Mouse (Mus musculus) macrophage (primary cell): Measurements from ENCODE around the gene P2ry14. TPM values are rescaled to one million over a fixed set of nuclear protein-coding genes. Genes with fewer than 3 reads are reported as not detected.
"Not testable (repeated sequence)": the region's sequence is repeated elsewhere in the genome, so short reads cannot be mapped to it uniquely, and the experiment has no call there.

Source experiments
- H3K27ac ChIP-seq: fragments of 350-480 bp; formaldehyde crosslinking; 2 replicates; pipeline ENCODE4 v1.9.0; 2021
- H3K36me3 ChIP-seq: fragments of 350-480 bp; formaldehyde crosslinking; 2 replicates; pipeline ENCODE4 v1.9.0; 2021; ENCODE audit errors: inconsistent target
- H3K4me3 ChIP-seq: fragments of 350-480 bp; formaldehyde crosslinking; 2 replicates; pipeline ENCODE4 v1.9.0; 2021; ENCODE audit errors: inconsistent target
- H3K79me2 ChIP-seq: fragments of 350-480 bp; formaldehyde crosslinking; 2 replicates; pipeline ENCODE4 v1.9.0; 2021; ENCODE audit errors: inconsistent target
- WGBS: methylation state at CpG from one replicate; pipeline ENCODE4 v1.1.7; 2026; ENCODE audit warnings: inconsistent platforms; ENCODE audit not compliant: missing documents; 5-methylcytosine and 5-hydroxymethylcytosine counted together
- polyA plus RNA-seq: library from polyadenylated mRNA; stranded (reverse); fragments of 250-400 nt; gene quantifications from 3 replicates; pipeline ENCODE4 v1.2.4, GENCODE M21; 2018; ENCODE audit warnings: inconsistent platforms

The P2ry14 gene
- polyA plus RNA-seq, 1 experiment from 2014 or later: 61.0 TPM

DNA sequence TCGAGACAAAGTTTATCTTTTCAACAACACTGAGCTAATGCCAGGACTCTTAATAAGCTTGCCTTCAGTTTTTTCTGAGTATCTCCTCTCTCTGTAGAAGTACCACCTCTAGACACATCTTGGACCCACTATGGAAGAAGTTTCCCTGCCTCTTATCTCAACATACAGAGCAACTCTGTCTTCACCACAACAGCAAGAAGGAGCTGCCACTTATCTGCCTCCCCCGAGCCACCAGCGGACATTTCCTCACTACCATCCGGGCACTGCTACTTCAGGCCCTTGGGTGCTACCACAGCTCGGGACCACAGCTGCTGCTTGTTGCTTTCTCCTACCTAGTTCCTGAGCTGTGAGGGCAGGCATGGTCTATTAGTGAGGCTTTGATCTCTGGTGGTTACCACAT lies 20.2 kb downstream of the P2ry14 start:
- 28% methylated on average over 5 of the region's 5 CpGs for WGBS
- Histone ChIP-seq H3K36me3 (no peaks in the 10 kb centered on the region), H3K27ac (no peak overlapping the region), H3K4me3 (no peak overlapping the region), H3K79me2 (peaks cover 3% of the 10 kb centered on the region; the same call in 1 of the 2 replicates)

DNA sequence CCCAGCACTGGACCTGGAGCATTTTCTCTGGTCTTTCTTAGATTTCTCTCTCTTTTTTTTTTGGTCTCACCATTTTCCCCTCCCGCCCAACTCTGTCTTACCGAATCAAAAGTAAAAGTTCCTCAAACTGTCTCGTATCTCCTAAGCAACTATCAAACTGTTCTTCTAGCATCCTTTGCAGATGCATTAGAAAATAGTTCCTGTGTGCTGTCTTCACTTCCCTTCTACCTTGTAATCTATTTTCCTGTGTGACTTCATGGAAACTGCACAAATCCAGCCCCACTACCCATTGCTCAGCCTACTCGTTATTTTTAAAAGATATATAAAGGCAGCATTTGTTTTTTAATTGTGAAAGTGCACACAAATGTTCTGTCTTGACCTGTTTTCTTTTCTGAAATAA lies 21.5 kb downstream of the P2ry14 start:
- Histone ChIP-seq H3K27ac (no peak overlapping the region), H3K79me2 (peaks cover 3% of the 10 kb centered on the region; the same call in 1 of the 2 replicates), H3K36me3 (no peaks in the 10 kb centered on the region), H3K4me3 (no peak overlapping the region)
- WGBS: 34% methylated on average over 4 of the region's 4 CpGs

DNA sequence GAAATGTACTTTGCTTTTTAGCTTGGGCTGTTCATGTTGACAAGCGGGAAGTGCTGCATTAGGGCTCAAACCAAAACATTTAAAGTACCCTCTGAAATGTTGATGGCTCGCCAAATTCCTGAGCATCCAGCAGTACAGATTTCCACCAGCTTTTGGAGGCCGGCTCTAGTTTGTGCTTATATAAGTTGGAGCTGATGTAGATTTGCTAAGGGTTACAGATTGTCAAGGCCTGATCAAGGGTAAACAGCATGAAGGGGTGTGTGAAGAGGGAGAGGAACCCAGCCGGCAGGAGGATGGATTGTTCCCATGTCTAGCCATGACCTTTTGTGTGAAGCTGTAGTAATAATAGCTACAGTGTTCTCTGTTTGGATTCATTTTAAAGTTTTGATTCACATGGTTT lies 22.3 kb downstream of the P2ry14 start:
- H3K79me2 ChIP-seq: peaks cover 3% of the 10 kb centered on the region; the same call in 1 of the 2 replicates
- 42% methylated on average over 4 of the region's 4 CpGs for WGBS
- no peak overlapping the region for H3K4me3 ChIP-seq
- H3K36me3 ChIP-seq: no peaks in the 10 kb centered on the region
- H3K27ac ChIP-seq: peak overlapping the region; percentile 73

DNA sequence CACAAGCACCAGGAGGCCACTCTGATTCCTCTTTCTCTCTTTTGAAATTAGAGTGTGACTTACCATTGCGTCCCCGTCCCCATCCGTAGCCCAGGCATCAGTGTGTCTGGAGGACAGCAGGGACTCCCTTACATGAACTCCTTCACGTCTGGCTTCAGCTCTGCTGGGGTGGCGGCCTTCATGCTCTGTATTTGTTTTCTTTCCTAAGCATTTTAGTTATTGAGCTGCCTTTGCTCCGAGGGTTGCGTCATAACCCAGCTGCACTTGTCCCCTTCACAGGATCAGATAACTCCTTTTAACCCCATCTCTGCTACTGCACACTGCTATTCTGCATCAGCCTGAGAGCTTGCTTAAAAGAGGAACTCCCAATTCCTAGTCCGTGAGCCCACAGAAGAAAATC lies 23.0 kb downstream of the P2ry14 start:
- Histone ChIP-seq H3K36me3 (no peaks in the 10 kb centered on the region), H3K27ac (peak overlapping the region; percentile 73), H3K4me3 (peak overlapping the region; percentile 39), H3K79me2 (peaks cover 3% of the 10 kb centered on the region; the same call in 1 of the 2 replicates)
- 5% methylated on average over 8 of the region's 8 CpGs for WGBS

DNA sequence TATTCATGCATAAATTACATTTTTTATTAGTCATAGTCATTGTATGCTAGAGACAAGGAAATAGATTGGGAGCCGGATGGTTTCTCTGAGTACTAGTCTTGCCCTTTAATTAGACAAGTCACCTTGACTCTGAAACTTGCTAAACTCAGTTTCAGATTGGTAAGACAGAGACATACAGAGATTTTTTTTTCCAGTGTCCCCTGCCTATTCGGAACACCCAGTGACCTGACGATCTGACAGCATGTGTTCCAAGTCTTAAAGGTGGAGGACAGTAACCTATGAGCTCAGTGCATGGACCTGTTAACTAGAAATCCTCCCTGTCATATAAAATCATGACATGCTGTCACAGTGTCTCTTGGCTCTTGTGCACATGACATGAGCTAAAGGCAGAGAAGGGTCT lies 23.9 kb downstream of the P2ry14 start:
- H3K4me3 ChIP-seq: peak overlapping the region; percentile 39
- no peaks in the 10 kb centered on the region for H3K36me3 ChIP-seq
- 35% methylated on average over 3 of the region's 3 CpGs for WGBS
- H3K27ac ChIP-seq: peak overlapping the region; percentile 73
- peaks cover 3% of the 10 kb centered on the region; the same call in 1 of the 2 replicates for H3K79me2 ChIP-seq

DNA sequence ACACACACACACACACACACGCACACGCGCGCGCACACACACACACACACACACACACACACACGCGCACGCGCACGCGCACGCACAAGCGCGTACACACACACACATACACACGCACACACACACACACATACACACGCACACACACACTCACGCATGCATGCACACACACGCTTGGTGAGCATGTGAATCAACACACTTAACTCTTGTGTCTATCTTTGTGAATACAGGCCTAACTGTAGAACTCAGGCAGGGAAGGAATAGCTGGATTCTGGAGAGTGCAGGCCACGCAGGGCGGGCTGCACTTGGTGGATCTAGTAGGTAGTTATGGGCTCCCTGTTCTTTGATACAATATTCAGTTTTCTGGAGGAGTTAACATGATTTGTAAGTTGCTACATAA lies 24.7 kb downstream of the P2ry14 start:
- Histone ChIP-seq H3K36me3 (no peaks in the 10 kb centered on the region), H3K79me2 (peaks cover 3% of the 10 kb centered on the region; the same call in 1 of the 2 replicates), H3K27ac (no peak overlapping the region), H3K4me3 (no peak overlapping the region)
- 100% methylated on average over 2 of the region's 20 CpGs for WGBS

DNA sequence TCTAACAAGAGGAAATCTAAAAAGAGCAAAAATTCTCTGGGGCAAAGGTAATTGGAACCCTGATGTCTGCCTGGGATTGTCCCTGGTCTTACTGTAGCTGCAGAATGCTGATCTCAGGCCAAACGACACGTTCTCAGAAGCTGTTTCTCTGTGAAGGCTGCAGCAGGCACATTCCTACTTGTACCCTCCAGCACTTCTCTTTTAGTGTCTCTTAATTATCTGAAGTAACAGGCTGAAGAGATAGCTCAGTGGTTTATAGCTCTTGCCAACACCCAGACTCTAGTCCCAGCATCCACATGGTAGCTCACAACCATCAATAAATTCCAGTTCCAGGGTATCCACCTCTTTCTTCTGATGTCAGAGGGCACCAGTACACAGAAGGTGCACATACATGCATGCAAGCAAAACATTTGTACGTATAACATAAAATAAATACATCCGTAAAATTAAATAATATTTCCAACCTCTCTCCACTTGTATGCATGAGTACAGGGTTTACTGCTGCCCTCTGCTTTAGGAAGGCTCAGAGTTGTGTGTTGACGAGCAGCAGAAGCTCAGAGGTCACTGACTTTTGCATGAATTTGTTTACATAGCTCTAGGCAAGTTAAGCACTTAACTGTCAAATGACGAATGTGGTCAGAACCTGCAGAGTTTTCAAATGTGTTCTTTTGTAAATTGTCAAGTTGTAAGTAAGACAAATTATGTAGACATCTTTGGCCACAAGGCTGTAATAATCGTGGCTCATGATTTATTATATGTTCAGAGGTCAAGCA lies 27.4 kb downstream of the P2ry14 start:
- peaks cover 5% of the 10 kb centered on the region; the same call in 1 of the 2 replicates for H3K36me3 ChIP-seq
- H3K4me3 ChIP-seq: no peak overlapping the region
- 56% methylated on average over 7 of the region's 7 CpGs for WGBS
- H3K79me2 ChIP-seq: peaks cover 3% of the 10 kb centered on the region; the same call in 1 of the 2 replicates
- H3K27ac ChIP-seq: no peak overlapping the region; the same call in 1 of the 2 replicates

DNA sequence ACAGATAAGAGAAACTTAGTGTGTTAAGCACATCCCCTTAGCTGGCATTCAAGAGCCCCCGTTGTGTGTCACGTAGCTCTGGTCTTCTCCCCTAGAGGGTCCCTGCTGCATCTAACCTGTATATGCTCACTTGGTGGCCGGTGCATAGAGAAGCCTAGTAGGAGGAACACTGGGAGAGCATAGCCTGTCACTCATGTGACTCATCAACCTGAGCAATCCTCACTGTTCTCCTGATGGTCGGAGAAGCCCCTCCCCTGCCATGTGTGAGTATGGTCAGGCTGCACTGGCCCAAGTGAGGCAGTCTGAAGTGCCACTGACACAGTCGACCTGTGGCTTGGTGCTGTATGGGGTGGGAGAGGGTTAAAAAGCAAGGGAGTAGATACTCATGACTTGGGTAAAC lies 28.4 kb downstream of the P2ry14 start:
- peaks cover 3% of the 10 kb centered on the region; the same call in 1 of the 2 replicates for H3K79me2 ChIP-seq
- peaks cover 5% of the 10 kb centered on the region; the same call in 1 of the 2 replicates for H3K36me3 ChIP-seq
- no peak overlapping the region; the same call in 1 of the 2 replicates for H3K27ac ChIP-seq
- 73% methylated on average over 5 of the region's 5 CpGs for WGBS
- H3K4me3 ChIP-seq: no peak overlapping the region

DNA sequence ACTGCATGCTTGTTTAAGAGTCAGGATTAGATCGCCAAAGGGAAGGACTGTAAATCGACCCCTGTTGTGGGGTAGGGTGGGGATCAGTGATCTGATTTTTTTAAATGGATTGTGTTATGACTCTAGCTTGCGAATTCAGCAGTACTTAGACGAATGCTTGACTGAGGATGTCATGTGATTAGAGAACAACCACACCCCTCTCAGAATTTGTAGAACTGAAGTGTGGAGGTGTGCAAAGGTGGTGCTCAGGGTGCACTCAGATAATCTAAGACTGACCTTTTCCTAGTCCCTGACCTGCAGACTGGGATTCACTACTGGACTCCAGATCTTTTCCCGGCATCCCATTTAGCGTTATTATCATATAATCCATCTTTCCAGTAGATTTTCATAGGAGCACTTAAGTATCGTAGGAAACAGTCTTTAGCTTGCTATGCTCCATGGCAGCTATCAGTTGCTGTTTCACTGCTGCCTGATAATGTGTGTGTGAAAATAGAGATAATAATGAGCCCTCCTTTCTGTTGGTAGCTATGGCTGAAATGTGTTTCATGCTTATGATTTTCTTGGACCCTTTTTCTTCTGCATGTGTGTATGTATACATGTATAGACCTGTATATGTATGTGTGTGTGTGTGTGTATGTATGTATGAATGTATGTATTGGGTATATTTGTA lies 31.5 kb downstream of the P2ry14 start:
- Histone ChIP-seq H3K4me3 (no peak overlapping the region), H3K79me2 (no peaks in the 10 kb centered on the region), H3K27ac (no peak overlapping the region), H3K36me3 (peaks cover 5% of the 10 kb centered on the region; the same call in 1 of the 2 replicates)
- 91% methylated on average over 7 of the region's 7 CpGs for WGBS

DNA sequence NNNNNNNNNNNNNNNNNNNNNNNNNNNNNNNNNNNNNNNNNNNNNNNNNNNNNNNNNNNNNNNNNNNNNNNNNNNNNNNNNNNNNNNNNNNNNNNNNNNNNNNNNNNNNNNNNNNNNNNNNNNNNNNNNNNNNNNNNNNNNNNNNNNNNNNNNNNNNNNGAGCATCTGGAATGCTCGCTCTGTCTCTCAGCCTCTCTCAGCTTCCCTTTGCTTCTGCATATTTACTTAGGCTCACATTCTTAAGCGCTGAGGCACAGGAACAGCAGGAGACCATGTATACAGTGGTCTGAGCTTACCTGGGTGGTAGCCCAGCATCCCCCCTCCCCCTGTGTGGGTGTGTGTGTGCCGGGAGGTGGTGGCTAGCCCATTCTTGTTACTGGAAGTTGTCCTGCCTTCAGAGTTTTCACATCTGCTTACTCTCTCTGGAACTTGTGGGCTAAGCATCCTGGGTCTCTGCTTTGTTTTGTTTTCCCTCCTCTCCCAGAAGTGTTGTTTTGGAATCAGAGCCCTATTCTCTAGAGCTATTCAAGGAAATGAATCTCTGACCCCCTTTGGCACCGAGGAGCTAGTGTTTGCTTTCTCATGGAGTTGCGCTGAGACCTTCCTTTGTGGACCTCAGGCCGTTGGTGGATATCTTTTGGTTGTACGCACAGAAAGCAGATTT lies 32.2 kb downstream of the P2ry14 start:
- WGBS: 89% methylated on average over 7 of the region's 7 CpGs
- Histone ChIP-seq H3K27ac (no peak overlapping the region), H3K79me2 (no peaks in the 10 kb centered on the region), H3K36me3 (peaks cover 6% of the 10 kb centered on the region; the same call in 1 of the 2 replicates), H3K4me3 (no peak overlapping the region)

DNA sequence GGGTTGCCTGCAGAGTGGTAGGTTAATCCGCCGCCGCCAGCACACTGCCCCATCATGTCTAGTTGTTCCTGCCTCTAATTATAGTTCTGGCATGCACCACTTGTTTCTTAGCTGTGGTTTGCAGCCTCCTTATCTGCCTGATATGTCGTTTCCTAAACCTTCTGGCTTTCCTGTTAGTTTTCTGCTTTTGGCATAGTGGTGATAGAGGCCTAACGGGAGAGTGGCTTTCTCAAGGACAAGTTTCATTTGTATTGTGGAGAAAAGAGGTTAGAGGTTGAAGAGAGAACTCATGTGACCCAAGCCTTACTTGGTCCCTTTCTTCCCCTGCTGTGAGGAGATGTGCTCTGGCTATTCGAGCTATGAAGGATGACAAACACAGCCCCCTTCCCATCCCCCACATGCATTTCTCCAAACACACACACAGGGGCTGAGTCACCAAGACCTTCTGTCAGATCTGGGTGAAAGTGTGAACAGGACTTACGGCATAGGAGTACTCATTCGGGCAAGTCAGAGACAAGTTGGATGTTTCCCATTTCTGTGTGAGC lies 39.4 kb downstream of the P2ry14 start:
- no peak overlapping the region for H3K4me3 ChIP-seq
- 26% methylated on average over 8 of the region's 8 CpGs for WGBS
- 0 out of 2 replicates have a peak overlapping the region, but pooled peaks have one; percentile 5 for H3K27ac ChIP-seq
- no peaks in the 10 kb centered on the region for H3K79me2 ChIP-seq
- peaks cover 13% of the 10 kb centered on the region; the same call in 1 of the 2 replicates for H3K36me3 ChIP-seq

DNA sequence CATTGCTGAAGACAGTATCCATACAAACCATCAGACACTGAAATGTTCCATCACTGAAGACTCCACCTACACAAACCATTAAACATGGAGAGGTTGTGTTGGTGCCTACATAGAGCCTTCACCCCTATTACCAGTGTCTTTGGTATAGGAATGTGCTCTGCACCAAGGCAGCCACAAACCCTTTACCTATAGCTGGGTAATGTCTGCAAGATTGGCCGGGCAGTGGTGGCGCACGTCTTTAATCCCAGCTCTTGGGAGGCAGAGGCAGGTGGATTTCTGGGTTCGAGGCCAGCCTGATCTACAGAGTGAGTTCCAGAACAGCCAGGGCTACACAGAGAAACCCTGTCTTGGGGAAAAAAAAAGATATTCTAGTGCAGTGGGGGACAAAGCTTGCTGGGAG lies 40.1 kb downstream of the P2ry14 start:
- not testable (repeated sequence) for H3K27ac ChIP-seq, H3K4me3 ChIP-seq, H3K79me2 ChIP-seq
- peaks cover 13% of the 10 kb centered on the region; the same call in 1 of the 2 replicates for H3K36me3 ChIP-seq
- WGBS: 88% methylated on average over 3 of the region's 4 CpGs

DNA sequence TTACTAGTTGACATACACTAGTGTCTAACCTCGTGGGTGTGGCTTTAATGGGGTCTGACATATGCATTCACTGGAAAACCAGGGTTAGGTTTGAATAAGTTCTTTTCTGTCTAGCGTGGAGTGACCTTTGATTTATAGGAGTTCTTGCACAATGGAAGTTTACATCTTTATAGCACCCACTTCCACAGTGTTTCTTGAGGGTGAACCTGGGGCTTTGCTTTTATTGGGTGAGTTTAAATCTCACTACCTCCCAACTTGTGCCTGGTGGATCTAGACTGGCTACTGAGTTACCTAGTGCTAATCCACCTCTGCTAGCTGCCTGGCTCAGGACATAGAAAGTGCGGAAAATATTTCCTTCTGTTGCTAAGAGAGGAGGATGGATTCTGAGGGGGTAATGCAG lies 41.5 kb downstream of the P2ry14 start:
- H3K4me3 ChIP-seq: no peak overlapping the region
- no peak overlapping the region for H3K27ac ChIP-seq
- H3K79me2 ChIP-seq: no peaks in the 10 kb centered on the region
- H3K36me3 ChIP-seq: peaks cover 13% of the 10 kb centered on the region; the same call in 1 of the 2 replicates
- 81% methylated on average over 3 of the region's 3 CpGs for WGBS

DNA sequence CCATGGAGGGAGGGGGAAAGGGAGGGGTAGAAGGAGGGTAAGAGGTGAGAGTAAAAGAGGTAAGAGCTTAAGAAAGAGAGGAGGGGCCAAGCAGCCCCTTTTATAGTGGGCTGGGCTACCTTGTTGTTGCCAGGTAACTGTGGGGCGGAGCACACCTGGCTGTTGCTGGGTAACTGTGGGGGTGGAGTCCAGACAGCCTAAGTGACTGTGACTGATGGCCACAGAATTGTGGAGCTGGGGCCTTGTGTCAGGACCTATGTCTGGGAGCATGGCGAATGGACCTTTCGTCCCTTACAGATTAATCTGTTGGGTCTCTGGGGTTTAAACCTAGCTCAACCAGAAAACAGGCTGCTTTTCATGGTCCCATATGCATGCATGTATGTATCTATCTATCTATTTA lies 43.6 kb downstream of the P2ry14 start:
- not testable (repeated sequence) for H3K27ac ChIP-seq, H3K4me3 ChIP-seq, H3K79me2 ChIP-seq, H3K36me3 ChIP-seq
- 93% methylated on average over 3 of the region's 3 CpGs for WGBS
